Mouse (Mus musculus): Measurements from ENCODE around the gene Slc1a2.

GRCm38 (mm10) chr2:102703556-102703955 lies 45.1 kb downstream of the Slc1a2 start:
- TF ChIP-seq CTCF (conservative IDR thresholded peaks at IDR 0.05 in 1 of 2, IDR thresholded peaks at IDR 0.05 in 1 of 2; ENCODE audit: low read depth in 2 of 2, low read length in 2 of 2), result no peak
- no peak for TF ChIP-seq SMC3 (IDR thresholded peaks at IDR 0.05; ENCODE audit: low read depth, low read length)
- no peak for TF ChIP-seq GABPA (IDR thresholded peaks at IDR 0.05; ENCODE audit: insufficient replicate concordance, low read depth, low read length)
- TF ChIP-seq MAZ (IDR thresholded peaks at IDR 0.05; ENCODE audit: low read depth, low read length), result no peak
- TF ChIP-seq POLR2A (IDR thresholded peaks at IDR 0.05; ENCODE audit: low read depth, low read length), result no peak
- TF ChIP-seq ZC3H11A (IDR thresholded peaks at IDR 0.05; ENCODE audit: low read depth, low read length), result no peak
- no peak for TF ChIP-seq JUND (conservative IDR thresholded peaks at IDR 0.05; ENCODE audit: low read depth, low read length)
- TF ChIP-seq E2F4 (IDR thresholded peaks at IDR 0.05; ENCODE audit: insufficient replicate concordance, low read depth, low read length), result no peak
- TF ChIP-seq USF1 (IDR thresholded peaks at IDR 0.05; ENCODE audit: low read depth, low read length), result no peak
- no peak for TF ChIP-seq EP300 (IDR thresholded peaks at IDR 0.05; ENCODE audit: low read length)
- TF ChIP-seq ETS1 (conservative IDR thresholded peaks at IDR 0.05; ENCODE audit: low read depth, low read length), result no peak
- TF ChIP-seq MAFK (IDR thresholded peaks at IDR 0.05; ENCODE audit: insufficient replicate concordance, low read length), result no peak
